Mouse (Mus musculus) fat pad, adult 2 months (tissue): ENCODE measurements around the gene Magea1.
"Not testable (repeated sequence)": the region's sequence is repeated elsewhere in the genome, so short reads cannot be mapped to it uniquely, and the experiment has no call there.

ENCODE experiments used
- DNase-seq: peaks from one replicate; pipeline ENCODE4 v3.0.0-alpha.2; 2011; ENCODE audit warnings: low read depth, low spot score; ENCODE audit errors: extremely low read depth

Gene Magea1

DNA sequence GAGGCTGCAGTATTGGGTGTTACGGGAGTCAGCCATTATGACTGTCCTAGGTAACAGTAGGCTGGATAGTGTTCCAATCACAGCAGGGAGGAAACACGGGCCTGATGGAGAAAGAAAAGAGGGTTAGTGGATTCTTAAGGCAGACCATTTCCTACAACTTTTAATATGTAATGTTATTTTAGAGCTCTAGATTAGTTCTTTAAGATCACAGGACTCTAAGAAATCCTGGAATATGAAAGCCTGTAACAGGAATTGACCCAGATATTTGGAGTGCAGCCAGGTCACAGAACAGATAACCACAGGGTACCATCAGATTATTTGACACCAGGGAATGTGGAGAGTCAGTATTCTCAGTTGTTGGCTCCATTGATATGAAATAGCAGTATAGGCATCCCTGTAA lies at the start of gene Magea1:
Gene Magea1 (minus strand): TSS at position 101 of the 400 bp plus-strand sequence.
- DNase-seq = not testable (repeated sequence)

DNA sequence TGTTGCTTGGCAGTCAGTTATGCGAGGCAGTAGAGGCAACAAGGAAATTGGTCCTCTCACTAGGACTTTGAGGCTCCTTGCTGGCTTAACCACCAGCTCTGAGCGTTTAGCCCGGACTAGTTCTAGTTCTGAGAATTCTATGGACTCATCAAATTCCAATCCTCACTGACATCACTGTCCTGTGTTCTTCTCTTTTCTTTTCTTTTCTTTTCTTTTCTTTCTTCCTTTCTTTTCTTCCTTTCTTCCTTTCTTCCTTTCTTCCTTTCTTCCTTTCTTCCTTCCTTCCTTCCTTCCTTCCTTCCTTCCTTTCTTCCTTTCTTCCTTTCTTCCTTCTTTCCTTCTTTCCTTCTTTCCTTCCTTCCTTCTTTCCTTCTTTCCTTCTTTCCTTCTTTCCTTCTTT lies 38.7 kb upstream of the Magea1 start, which contains the start of gene Cldn34b2:
Gene Cldn34b2 (minus strand): TSS at position 101 of the 400 bp plus-strand sequence.
- DNase-seq = not testable (repeated sequence)

DNA sequence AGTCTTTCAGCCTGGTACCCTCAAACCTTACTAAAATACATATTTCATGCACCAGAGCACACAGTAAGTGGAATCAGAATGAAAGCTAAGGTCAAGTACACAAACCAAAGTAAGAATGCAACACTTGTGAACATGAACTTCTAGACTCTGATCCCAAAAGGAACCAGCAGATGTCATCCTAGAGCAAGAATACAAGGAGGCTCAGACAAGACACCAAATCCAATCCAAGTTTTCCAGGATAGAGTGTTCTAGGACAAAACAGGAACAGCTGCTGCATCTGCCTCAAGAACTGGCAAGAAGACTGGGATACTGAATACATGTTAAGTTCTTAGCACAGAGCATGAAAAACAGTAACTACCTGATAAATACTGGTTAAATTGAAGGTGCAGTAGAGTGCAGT lies 8.4 kb upstream of the Magea1 start:
- DNase-seq = no peak

DNA sequence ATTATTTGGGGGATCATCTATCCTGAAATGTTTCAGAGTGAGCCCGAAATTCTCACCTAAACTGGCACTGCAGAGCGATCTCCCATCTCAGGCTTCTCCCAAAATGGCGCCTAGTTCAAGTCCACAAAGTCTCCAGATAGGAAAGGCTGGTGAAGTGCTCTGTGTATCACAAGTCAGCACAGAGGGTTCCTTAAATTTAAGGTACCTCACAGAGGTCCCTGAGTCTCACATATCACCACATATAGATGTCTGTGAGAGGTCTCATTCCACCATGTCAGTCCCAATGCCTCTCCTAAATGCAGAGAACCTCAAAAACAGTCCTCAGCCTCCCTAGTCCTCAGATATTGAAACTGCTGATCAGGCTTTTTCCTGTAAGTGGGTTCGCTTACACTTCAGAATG lies 4.0 kb upstream of the Magea1 start, which contains the start of gene Magea2:
Gene Magea2 (minus strand): TSS at position 101 of the 400 bp plus-strand sequence.
- not testable (repeated sequence) for DNase-seq

DNA sequence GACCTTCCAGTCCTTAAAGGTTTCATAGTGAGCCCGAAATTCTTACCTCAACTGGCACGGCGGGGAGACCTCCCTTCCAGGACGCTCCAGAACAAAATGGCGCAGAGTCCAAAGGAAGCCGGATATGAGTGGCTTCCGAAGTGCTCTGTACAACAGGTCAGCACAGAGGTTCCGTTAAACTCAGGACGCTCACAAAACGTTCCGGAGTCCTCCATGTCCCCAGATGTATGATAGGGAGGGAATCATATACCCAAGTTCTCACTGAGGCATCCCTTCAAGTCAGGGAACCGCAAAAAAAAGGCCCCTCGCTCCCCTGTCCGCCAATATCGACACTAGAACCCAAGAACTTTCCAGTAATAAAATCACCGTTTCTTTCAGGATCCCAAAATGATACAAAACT lies 26.5 kb downstream of the Magea1 start, which contains the start of gene Magea5:
Gene Magea5 (minus strand): TSS at position 101 of the 400 bp plus-strand sequence.
- DNase-seq = not testable (repeated sequence)
